Mouse (Mus musculus): Measurements from ENCODE around the gene Tmem136. TPM values are rescaled to one million over a fixed set of nuclear protein-coding genes. Genes with fewer than 3 reads are reported as not detected.

Tmem136 gene
- polyA plus RNA-seq, 1 experiment from 2014 or later: 0.92 TPM

DNA sequence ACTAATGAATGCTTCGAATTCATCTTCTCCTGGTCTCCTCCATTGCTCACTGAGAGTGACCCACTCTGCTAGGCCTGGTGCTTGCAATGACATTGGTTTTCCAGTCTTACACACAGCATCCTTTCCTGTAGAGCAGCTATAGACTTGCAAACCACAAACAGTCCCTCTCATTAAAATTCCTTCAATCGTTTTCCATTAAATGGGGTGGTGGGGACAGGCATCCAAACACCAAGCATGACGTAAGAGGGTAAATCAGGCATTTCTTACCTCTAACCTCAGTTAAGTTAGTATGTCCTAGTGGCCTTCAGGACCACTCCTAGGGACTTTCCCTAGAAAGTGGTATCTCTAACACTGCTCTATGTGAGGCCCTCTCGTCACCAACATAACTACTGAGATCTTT lies 51.1 kb downstream of the Tmem136 start:
- Histone ChIP-seq H3K4me2 (ENCODE audit: low read depth, low read length) (no peak overlapping the region), H3K36me3 (replicated peaks; ENCODE audit: insufficient read depth, low read length) (no peaks in the 10 kb centered on the region), H3K9ac (replicated peaks) (no peak overlapping the region), H3K4me3 (ENCODE audit: low read depth, low read length) (no peak overlapping the region), H3K4me1 (ENCODE audit: insufficient read depth) (no peaks in the 10 kb centered on the region), H3K9me3 (ENCODE audit: low read length) (no peaks in the 10 kb centered on the region), H3K27ac (ENCODE audit: low read depth) (no peak overlapping the region), H3K27me3 (ENCODE audit: insufficient read depth, low read length) (no peaks in the 10 kb centered on the region)
- no peak for DNase-seq
- TF ChIP-seq EP300 (IDR thresholded peaks at IDR 0.05; ENCODE audit: low read depth) (no peak), CTCF (IDR thresholded peaks at IDR 0.05; ENCODE audit: low read depth) (no peak)
- WGBS (ENCODE audit: insufficient replicate concordance): 76% methylated on average over 4 of the region's 4 CpGs
- no peak for ATAC-seq

DNA sequence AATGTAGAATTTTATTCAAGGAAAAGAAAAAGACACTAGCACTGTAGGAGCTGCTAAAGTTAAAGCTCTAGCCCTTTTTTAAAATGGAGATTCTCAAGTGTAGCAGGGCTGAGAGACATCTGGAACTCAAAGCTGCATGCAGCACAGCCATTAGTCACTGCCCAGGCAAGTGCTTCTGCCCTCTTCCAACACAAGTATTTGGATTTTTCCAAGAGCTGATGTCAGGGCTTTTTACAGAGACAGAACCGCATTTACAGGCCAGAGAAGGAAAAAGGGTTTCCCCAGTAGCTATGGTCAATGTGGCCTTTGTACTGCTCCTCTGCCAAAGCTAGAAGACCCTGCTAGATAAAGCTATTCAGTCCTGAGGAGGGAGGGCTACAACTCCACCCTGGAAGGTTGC lies 54.8 kb downstream of the Tmem136 start:
- no peaks in the 10 kb centered on the region for H3K4me1 ChIP-seq (ENCODE audit: insufficient read depth)
- no peaks in the 10 kb centered on the region for H3K27me3 ChIP-seq (ENCODE audit: insufficient read depth, low read length)
- no peaks in the 10 kb centered on the region for H3K9me3 ChIP-seq (ENCODE audit: low read length)
- DNase-seq (no peak), ATAC-seq (no peak)
- TF ChIP-seq EP300 (IDR thresholded peaks at IDR 0.05; ENCODE audit: low read depth): no peak
- TF ChIP-seq CTCF (IDR thresholded peaks at IDR 0.05; ENCODE audit: low read depth): no peak
- WGBS (ENCODE audit: insufficient replicate concordance): 79% methylated on average over 1 of the region's 1 CpGs
- no peak overlapping the region for H3K4me3 ChIP-seq (ENCODE audit: low read depth, low read length)
- no peak overlapping the region for H3K27ac ChIP-seq (ENCODE audit: low read depth)
- H3K4me2 ChIP-seq (ENCODE audit: low read depth, low read length): no peak overlapping the region
- H3K9ac ChIP-seq (replicated peaks): no peak overlapping the region
- no peaks in the 10 kb centered on the region for H3K36me3 ChIP-seq (replicated peaks; ENCODE audit: insufficient read depth, low read length)

Other genes starting within 250 kb of the Tmem136 start
- gene Grik4, start 172.1 kb downstream of the Tmem136 start, polyA plus RNA-seq (2015; fragmentation: Nextera tagmentation; extraction: Ambion mirVana): 0.05 and 0.08 TPM in 2 replicates
- gene Arhgef12, start 9.3 kb downstream of the Tmem136 start, polyA plus RNA-seq (2015; fragmentation: Nextera tagmentation; extraction: Ambion mirVana): 4.3 and 4.8 TPM in 2 replicates
- gene Pou2f3, start 93.8 kb upstream of the Tmem136 start, polyA plus RNA-seq (2015; fragmentation: Nextera tagmentation; extraction: Ambion mirVana): 0.05 TPM in 1 of 2 replicates, not detected in the other
- 59.3 and 70.0 TPM in 2 replicates for gene Oaf, start 123.3 kb upstream of the Tmem136 start, polyA plus RNA-seq (2015; fragmentation: Nextera tagmentation; extraction: Ambion mirVana)
- gene Trim29, start 194.3 kb upstream of the Tmem136 start, polyA plus RNA-seq (2015; fragmentation: Nextera tagmentation; extraction: Ambion mirVana): 0.04 TPM in 1 of 2 replicates, not detected in the other

Data from liver, postnatal 0 days (tissue).